8 mouse cellular contexts compared by ENCODE assay signal in the genomic region with DNA sequence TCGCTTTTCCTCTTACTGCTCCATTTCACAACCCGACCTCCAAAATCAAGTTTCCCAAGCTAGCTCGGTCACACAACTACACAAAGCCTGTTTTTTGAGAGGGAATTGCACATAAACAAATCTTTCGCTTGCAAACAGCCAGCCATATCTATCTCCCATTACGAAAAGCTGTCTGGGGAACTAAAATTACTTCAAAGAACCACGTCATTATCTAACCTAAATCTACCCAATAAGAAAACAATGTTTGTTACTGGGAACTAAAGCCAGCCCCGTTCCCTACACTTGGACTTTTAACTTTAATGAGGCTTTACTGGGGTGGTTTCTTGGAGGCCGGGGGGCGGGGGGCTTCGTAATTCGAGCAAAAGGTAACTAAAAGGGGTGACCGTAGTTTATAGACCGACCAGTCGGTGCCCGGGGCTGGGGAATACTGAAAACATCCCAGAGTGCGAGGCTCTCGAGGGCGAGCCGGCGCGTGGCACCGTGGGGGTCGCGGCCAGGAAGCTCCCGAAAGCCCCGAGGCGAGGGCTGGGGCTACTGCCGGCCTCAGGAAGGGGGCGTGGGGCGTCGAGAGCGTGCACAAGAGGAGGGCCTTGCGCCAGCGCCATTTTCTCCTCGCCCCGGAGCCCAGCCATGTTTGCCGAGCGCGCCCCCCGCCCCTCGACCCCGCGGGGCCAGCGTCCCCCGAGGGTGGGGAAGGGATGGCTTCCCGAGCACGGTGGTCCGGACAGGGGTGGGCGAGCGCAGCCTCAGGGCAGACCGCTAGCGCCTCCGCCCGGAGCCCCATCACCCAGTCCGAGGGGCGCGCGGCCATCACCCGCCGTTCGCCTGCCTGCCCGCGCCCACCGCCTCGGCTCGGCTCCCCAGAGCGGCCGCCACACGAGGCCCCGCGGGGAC. TPM values are rescaled to one million over a fixed set of nuclear protein-coding genes. Genes with fewer than 3 reads are reported as not detected.
DNase-seq lines count a peak whose midpoint lies in the region; TF ChIP-seq lines count a peak whose summit lies in the region.

No protein-coding gene starts in this region.

- peaks cover 41% of the 10 kb centered on the region for H3K36me3 ChIP-seq in C2C12 (ENCODE audit: control insufficient read depth, insufficient read depth)

- H3K4me3 ChIP-seq in C2C12 (ENCODE audit: insufficient read depth, poor library complexity, severe bottlenecking): peak overlapping the region; percentile 99

- peak overlapping the region; percentile 88 for H3ac ChIP-seq in C2C12 (ENCODE audit: control insufficient read depth, insufficient read length, low read depth)

- no peak for TF ChIP-seq CTCF in C2C12 (IDR thresholded peaks at IDR 0.05; ENCODE audit: control insufficient read depth, insufficient read depth, insufficient read length)

- no peaks in the 10 kb centered on the region for H3K27me3 ChIP-seq in C2C12 (ENCODE audit: control insufficient read depth, insufficient read depth, insufficient read length)

- peaks cover 34% of the 10 kb centered on the region for H3K79me2 ChIP-seq in C2C12 (ENCODE audit: control insufficient read depth, insufficient read depth)

- H3K79me3 ChIP-seq in C2C12 (ENCODE audit: low read depth): peaks cover 19% of the 10 kb centered on the region

- DNase-seq in ZHBTc4 (ENCODE audit: low read depth, low spot score): peak; percentile 90
- DNase-seq in embryo, embryonic 11.5 days (ENCODE audit: low read depth, low spot score): peak; percentile 40
- peak; percentile 22 for DNase-seq in heart, adult 8-10 months (ENCODE audit: low spot score)
- DNase-seq in kidney, adult 8-10 months: peak; percentile 30 to 37
- DNase-seq in lung, postnatal 14 days: peak; percentile 69
- DNase-seq in ovary, postnatal 36 days (ENCODE audit: low spot score): peak; percentile 67
- DNase-seq in urinary bladder, postnatal 4 days (ENCODE audit: low spot score in 2 of 2): peak; percentile 62 to 69

TF ChIP-seq in C2C12, 6 proteins besides CTCF, POLR2A, EP300 and RAD21:
- TF ChIP-seq MYOG (IDR thresholded peaks at IDR 0.05; ENCODE audit: control insufficient read depth, extremely low read depth, insufficient read length): no peak

RNA-seq across cellular contexts. Expression of gene Sub1, which starts 1.6 kb away (rescaled TPM):
- polyA plus RNA-seq in C2C12 (2012; fragmentation: generic; extraction: Trizol): 106 TPM
- 10 to 100 TPM; 68.9 to 91.2 (median 83.6) TPM for total RNA-seq in heart, adult 8-10 months (2022)

Comparison
In these comparisons a context has a peak if more than half of its experiments do, and no peak if none do; other contexts are left out.
1. Peak in every context shown above with its lines: DNase-seq and H3K4me3 ChIP-seq.
2. DNase-seq: peak in every context shown above with its lines; median percentile 90 in ZHBTc4; 69 in lung, postnatal 14 days; 67 in ovary, postnatal 36 days; 66 in urinary bladder, postnatal 4 days; 40 in embryo, embryonic 11.5 days; 34 in kidney, adult 8-10 months; 22 in heart, adult 8-10 months.